Mouse (Mus musculus) myocyte (in vitro differentiated cells): Measurements from ENCODE around the gene Mum1l1.

Experiments
- CEBPB ChIP-seq: IDR thresholded peaks from 2 replicates; pipeline ENCODE4 v1.6.1; 2011; ENCODE audit warnings: mild to moderate bottlenecking, moderate library complexity; ENCODE audit not compliant: poor library complexity, insufficient read depth, severe bottlenecking
- E2F4 ChIP-seq: IDR thresholded peaks from one replicate; pipeline ENCODE4 v1.6.1; 2011; ENCODE audit warnings: mild to moderate bottlenecking, control low read depth, moderate library complexity; ENCODE audit not compliant: insufficient read depth
- MYOD1 ChIP-seq, 3 experiments: IDR thresholded peaks; one replicate each; pipeline ENCODE4 v1.6.1; 2011; ENCODE audit warnings: control low read depth in 2 of 3, low read depth in 2 of 3, mild to moderate bottlenecking in 2 of 3, moderate library complexity in 1 of 3; ENCODE audit not compliant: insufficient read length in 2 of 3, control insufficient read depth in 1 of 3
- POLR2A ChIP-seq: IDR thresholded peaks from one replicate; pipeline ENCODE4 v1.6.1; 2011; ENCODE audit warnings: low read depth, mild to moderate bottlenecking, control low read depth, moderate library complexity; ENCODE audit not compliant: insufficient read length
- REST ChIP-seq: IDR thresholded peaks from one replicate; pipeline ENCODE4 v1.6.1; 2011; ENCODE audit warnings: mild to moderate bottlenecking, control low read depth, moderate library complexity; ENCODE audit not compliant: insufficient read depth, insufficient read length
- SRF ChIP-seq: IDR thresholded peaks from one replicate; pipeline ENCODE4 v1.6.1; 2011; ENCODE audit warnings: low read depth; ENCODE audit not compliant: control insufficient read depth, insufficient read length
- TCF12 ChIP-seq: IDR thresholded peaks from one replicate; pipeline ENCODE4 v1.6.1; 2011; ENCODE audit warnings: mild to moderate bottlenecking, control low read depth; ENCODE audit not compliant: poor library complexity, insufficient read depth, severe bottlenecking
- USF1 ChIP-seq: IDR thresholded peaks from one replicate; pipeline ENCODE4 v1.6.1; 2011; ENCODE audit warnings: low read depth, mild to moderate bottlenecking, control low read depth, moderate library complexity

DNA sequence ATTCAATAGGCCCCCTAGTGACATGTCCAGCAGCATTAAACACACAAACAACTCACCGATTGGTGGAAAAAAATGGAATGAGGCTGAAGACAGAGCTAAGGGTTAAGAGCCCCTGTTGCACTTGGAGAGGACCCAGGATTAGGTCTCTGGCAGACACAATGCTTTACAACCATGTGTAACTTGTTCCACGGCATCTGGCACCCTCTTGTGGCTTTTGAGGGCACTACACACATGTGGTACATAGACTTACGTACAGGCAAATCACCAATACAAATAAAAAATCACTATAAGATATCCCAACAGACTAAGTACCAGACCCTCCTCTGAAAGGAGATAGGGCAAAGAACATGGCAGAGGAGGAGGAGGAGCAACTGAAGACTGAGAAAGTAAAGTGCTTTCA is 37.5 kb downstream of the Mum1l1 start:
- TF ChIP-seq POLR2A (no peak), MYOD1 (IDR thresholded peaks at IDR 0.05; ENCODE audit: control insufficient read depth in 1 of 3, insufficient read length in 2 of 3, low read depth in 2 of 3) (no peak), TCF12 (no peak), E2F4 (no peak), USF1 (no peak), CEBPB (no peak), REST (no peak), SRF (no peak)
